Mouse (Mus musculus): ENCODE measurements around the gene Olfr654. TPM values are rescaled to one million over a fixed set of nuclear protein-coding genes. Genes with fewer than 3 reads are reported as not detected.

The Olfr654 gene
- not detected in 2 replicates for polyA plus RNA-seq (2015; fragmentation: Nextera tagmentation; extraction: Ambion mirVana)

DNA sequence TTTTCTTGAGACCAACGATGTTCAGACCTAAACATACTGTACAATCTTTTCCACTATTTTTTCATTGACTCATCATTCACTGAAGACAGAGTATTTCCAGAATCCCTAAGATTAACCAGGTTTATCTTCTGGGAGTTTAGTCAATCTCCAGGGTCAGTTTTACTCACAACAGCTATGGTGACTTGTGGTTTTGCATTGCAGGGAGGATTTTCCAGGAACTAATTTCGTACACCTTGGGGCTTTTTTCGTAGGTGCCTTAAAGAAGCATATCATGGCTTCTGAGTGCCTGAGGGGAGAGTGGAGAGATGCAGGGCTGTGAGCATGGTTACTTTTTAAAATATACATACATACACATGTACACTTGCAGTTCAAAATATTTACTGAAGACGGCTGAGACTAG lies at the start of gene Olfr654:
Gene Olfr654 (plus strand): TSS at position 301 of the 400 bp plus-strand sequence.
- Histone ChIP-seq H3K4me1 (replicated peaks; ENCODE audit: control insufficient read depth, insufficient read depth, low read length) (no peaks in the 10 kb centered on the region), H3K9ac (replicated peaks; ENCODE audit: low read depth, low read length) (no peak within 1 kb of the TSS), H3K4me3 (replicated peaks; ENCODE audit: low read length) (no peak within 1 kb of the TSS), H3K4me2 (ENCODE audit: low read length) (no peak within 1 kb of the TSS), H3K27me3 (replicated peaks; ENCODE audit: control insufficient read depth, insufficient read depth, low read length) (no peaks in the 10 kb centered on the region), H3K27ac (ENCODE audit: low read length) (no peak within 1 kb of the TSS), H3K9me3 (ENCODE audit: control insufficient read depth, low read length) (no peaks in the 10 kb centered on the region), H3K36me3 (ENCODE audit: control insufficient read depth, insufficient read depth) (no peaks in the 10 kb centered on the region)
- whole genome bisulfite sequencing = 92% methylated on average over 4 of the region's 4 CpGs
- no peak for ATAC-seq

DNA sequence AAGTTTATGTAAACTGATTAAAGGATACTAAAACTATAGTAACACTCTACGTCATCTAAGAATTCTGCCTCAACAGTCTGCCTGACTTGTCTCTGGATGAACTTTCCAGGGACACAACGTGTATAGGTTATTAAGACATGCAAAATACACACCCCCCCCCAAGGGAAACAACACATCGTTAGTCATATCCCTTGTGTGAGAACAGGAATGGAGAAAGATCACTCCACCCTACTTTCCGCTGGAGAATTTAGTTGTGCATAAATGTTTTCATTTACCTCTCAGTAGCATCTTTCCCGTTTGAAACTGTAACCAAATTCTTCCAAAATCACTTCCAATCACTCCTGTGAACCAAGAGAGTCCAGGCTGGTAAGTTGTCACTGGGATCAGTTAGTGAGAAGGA lies 37.0 kb upstream of the Olfr654 start, which contains the start of gene Olfr651:
Gene Olfr651 (plus strand): TSS at position 301 of the 400 bp plus-strand sequence.
- H3K4me2 ChIP-seq (ENCODE audit: low read length) = no peak within 1 kb of the TSS
- no peak for ATAC-seq
- no peaks in the 10 kb centered on the region for H3K27me3 ChIP-seq (replicated peaks; ENCODE audit: control insufficient read depth, insufficient read depth, low read length)
- H3K27ac ChIP-seq (ENCODE audit: low read length) = no peak within 1 kb of the TSS
- 70% methylated on average over 5 of the region's 5 CpGs for WGBS
- H3K4me1 ChIP-seq (replicated peaks; ENCODE audit: control insufficient read depth, insufficient read depth, low read length) = no peaks in the 10 kb centered on the region
- H3K9me3 ChIP-seq (ENCODE audit: control insufficient read depth, low read length) = no peaks in the 10 kb centered on the region
- H3K4me3 ChIP-seq (replicated peaks; ENCODE audit: low read length) = no peak within 1 kb of the TSS
- H3K9ac ChIP-seq (replicated peaks; ENCODE audit: low read depth, low read length) = no peak within 1 kb of the TSS
- no peaks in the 10 kb centered on the region for H3K36me3 ChIP-seq (ENCODE audit: control insufficient read depth, insufficient read depth)

DNA sequence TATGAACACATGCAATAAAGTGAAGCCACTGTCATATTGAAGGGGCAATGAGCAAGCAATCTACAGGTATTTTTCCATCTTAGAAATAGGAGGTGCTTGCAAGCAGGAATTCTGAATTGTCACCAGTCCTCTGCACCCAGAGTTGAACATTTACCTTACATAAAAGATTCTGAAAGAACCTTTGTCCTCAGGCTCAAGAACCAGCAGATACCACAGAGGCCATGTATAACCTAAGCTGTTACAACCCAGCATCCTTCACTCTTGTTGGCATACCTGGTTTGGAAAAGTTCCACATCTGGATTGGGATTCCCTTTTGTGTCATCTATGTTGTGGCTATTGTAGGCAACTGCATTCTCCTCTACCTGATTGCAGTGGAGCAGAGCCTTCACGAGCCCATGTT lies 34.1 kb upstream of the Olfr654 start:
- Histone ChIP-seq H3K9ac (replicated peaks; ENCODE audit: low read depth, low read length) (no peak overlapping the region), H3K27me3 (replicated peaks; ENCODE audit: control insufficient read depth, insufficient read depth, low read length) (no peaks in the 10 kb centered on the region), H3K4me3 (replicated peaks; ENCODE audit: low read length) (no peak overlapping the region), H3K4me1 (replicated peaks; ENCODE audit: control insufficient read depth, insufficient read depth, low read length) (no peaks in the 10 kb centered on the region), H3K4me2 (ENCODE audit: low read length) (no peak overlapping the region), H3K36me3 (ENCODE audit: control insufficient read depth, insufficient read depth) (no peaks in the 10 kb centered on the region), H3K27ac (ENCODE audit: low read length) (no peak overlapping the region), H3K9me3 (ENCODE audit: control insufficient read depth, low read length) (no peaks in the 10 kb centered on the region)
- 80% methylated on average over 1 of the region's 1 CpGs for WGBS
- ATAC-seq = no peak

DNA sequence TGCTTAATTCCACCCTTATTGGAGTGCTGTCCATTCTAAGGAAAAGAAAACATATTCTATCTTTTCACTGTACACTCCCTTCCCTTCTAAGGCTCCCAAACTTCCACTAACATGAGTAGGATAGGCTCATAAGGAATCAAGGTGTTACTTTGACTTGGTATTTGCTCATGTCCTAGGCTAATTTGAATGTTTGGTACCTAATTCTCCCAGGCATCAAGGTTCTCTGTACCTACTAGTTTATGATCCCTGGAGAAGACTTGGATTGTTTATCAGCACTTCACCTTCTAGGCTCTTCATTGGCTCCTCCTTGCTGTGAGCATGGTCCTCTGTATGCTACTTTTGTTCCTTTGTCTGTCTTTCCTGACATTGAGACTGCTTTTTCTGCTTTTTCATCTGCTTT lies 26.2 kb upstream of the Olfr654 start, which contains the start of gene Olfr652:
Gene Olfr652 (plus strand): TSS at position 301 of the 400 bp plus-strand sequence.
- H3K9me3 ChIP-seq (ENCODE audit: control insufficient read depth, low read length) = no peaks in the 10 kb centered on the region
- no peak within 1 kb of the TSS for H3K4me3 ChIP-seq (replicated peaks; ENCODE audit: low read length)
- no peaks in the 10 kb centered on the region for H3K4me1 ChIP-seq (replicated peaks; ENCODE audit: control insufficient read depth, insufficient read depth, low read length)
- H3K27ac ChIP-seq (ENCODE audit: low read length) = no peak within 1 kb of the TSS
- no peaks in the 10 kb centered on the region for H3K36me3 ChIP-seq (ENCODE audit: control insufficient read depth, insufficient read depth)
- no peak within 1 kb of the TSS for H3K9ac ChIP-seq (replicated peaks; ENCODE audit: low read depth, low read length)
- ATAC-seq = no peak
- H3K27me3 ChIP-seq (replicated peaks; ENCODE audit: control insufficient read depth, insufficient read depth, low read length) = no peaks in the 10 kb centered on the region
- H3K4me2 ChIP-seq (ENCODE audit: low read length) = no peak within 1 kb of the TSS

DNA sequence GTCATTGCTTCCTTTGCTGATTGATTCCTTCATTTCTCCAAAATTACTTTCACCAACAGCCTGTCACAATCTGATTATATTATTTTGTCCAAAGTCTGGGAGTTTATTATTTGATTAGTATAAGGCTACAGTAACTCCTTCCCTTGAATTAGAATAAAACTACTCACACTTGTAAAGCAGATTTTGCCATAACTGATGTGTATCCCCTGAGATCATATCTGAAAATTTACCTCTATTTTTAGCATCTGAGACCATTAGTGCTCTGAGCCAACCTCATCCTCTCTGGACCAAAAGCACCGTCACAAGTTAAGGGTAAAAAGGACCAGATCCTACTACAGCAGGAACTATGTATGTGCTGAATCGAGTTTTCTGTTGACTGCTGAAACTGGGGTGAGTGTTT lies 9.8 kb upstream of the Olfr654 start, which contains the start of gene Olfr653:
Gene Olfr653 (plus strand): TSS at position 301 of the 400 bp plus-strand sequence.
- H3K27me3 ChIP-seq (replicated peaks; ENCODE audit: control insufficient read depth, insufficient read depth, low read length) = no peaks in the 10 kb centered on the region
- H3K9me3 ChIP-seq (ENCODE audit: control insufficient read depth, low read length) = no peaks in the 10 kb centered on the region
- H3K27ac ChIP-seq (ENCODE audit: low read length) = no peak within 1 kb of the TSS
- no peaks in the 10 kb centered on the region for H3K36me3 ChIP-seq (ENCODE audit: control insufficient read depth, insufficient read depth)
- WGBS = 78% methylated on average over 2 of the region's 2 CpGs
- no peak within 1 kb of the TSS for H3K4me3 ChIP-seq (replicated peaks; ENCODE audit: low read length)
- no peak within 1 kb of the TSS for H3K9ac ChIP-seq (replicated peaks; ENCODE audit: low read depth, low read length)
- no peak for ATAC-seq
- H3K4me1 ChIP-seq (replicated peaks; ENCODE audit: control insufficient read depth, insufficient read depth, low read length) = no peaks in the 10 kb centered on the region
- no peak within 1 kb of the TSS for H3K4me2 ChIP-seq (ENCODE audit: low read length)

DNA sequence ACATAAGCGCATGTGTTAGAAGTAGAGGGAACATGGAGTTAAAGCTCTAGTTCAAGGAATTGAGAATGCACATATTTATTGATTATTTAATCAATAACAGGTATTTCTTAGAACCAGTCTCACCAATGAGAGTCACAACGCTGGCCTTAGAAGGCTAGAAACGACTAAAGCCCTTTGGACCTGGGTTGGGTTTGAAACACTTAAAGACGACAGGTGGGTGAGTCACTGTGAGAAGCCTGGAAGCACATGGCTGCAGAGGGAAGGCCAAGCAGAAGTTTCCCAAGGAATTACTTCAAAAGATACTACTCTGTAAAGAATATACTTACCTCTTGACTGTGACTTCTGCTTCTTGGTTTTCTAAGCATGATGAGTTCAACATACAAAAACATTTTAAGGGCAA lies 6.0 kb upstream of the Olfr654 start:
- no peak for ATAC-seq
- Histone ChIP-seq H3K9ac (replicated peaks; ENCODE audit: low read depth, low read length) (no peak overlapping the region), H3K4me2 (ENCODE audit: low read length) (no peak overlapping the region), H3K9me3 (ENCODE audit: control insufficient read depth, low read length) (no peaks in the 10 kb centered on the region), H3K36me3 (ENCODE audit: control insufficient read depth, insufficient read depth) (no peaks in the 10 kb centered on the region), H3K4me1 (replicated peaks; ENCODE audit: control insufficient read depth, insufficient read depth, low read length) (no peaks in the 10 kb centered on the region), H3K4me3 (replicated peaks; ENCODE audit: low read length) (no peak overlapping the region), H3K27me3 (replicated peaks; ENCODE audit: control insufficient read depth, insufficient read depth, low read length) (no peaks in the 10 kb centered on the region), H3K27ac (ENCODE audit: low read length) (no peak overlapping the region)
- 98% methylated on average over 4 of the region's 4 CpGs for WGBS

DNA sequence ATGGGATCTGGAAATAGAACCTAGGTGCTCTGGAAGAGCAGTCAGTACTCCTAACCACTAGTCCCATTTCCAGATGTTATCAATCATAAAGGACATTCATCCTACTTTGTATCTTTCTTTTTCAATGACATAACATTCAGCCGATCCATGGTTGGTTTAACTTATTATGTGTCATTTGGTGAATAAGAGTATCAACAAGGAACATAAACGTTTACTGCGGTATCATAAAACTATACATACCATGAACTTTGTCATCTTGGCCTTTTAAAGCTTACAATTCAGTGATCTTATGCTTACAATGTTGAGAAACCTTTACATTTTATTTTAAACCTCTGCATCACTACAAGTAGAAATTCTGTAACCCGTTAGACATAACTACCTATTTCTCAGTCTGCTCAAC lies 5.4 kb upstream of the Olfr654 start:
- Histone ChIP-seq H3K27me3 (replicated peaks; ENCODE audit: control insufficient read depth, insufficient read depth, low read length) (no peaks in the 10 kb centered on the region), H3K9ac (replicated peaks; ENCODE audit: low read depth, low read length) (no peak overlapping the region), H3K36me3 (ENCODE audit: control insufficient read depth, insufficient read depth) (no peaks in the 10 kb centered on the region), H3K4me2 (ENCODE audit: low read length) (no peak overlapping the region), H3K27ac (ENCODE audit: low read length) (no peak overlapping the region), H3K4me1 (replicated peaks; ENCODE audit: control insufficient read depth, insufficient read depth, low read length) (no peaks in the 10 kb centered on the region), H3K9me3 (ENCODE audit: control insufficient read depth, low read length) (no peaks in the 10 kb centered on the region), H3K4me3 (replicated peaks; ENCODE audit: low read length) (no peak overlapping the region)
- WGBS = 92% methylated on average over 4 of the region's 4 CpGs
- ATAC-seq = no peak

DNA sequence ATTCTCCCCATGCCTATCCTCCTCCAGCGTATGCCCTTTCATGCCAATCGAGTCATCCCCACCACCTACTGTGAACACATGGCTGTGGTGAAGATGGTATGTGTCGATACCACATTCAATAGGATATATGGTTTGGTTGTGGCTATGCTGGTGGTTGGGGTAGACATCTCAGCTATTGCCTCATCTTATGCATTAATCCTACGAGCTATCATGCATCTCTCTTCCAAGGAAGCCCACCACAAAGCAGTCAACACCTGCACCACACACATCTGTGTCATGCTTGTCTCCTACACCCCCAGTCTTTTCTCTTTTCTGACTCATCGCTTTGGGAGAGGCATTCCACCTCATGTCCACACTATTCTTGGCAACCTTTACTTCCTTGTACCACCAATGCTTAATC lies 1.4 kb downstream of the Olfr654 start:
- H3K9me3 ChIP-seq (ENCODE audit: control insufficient read depth, low read length) = no peaks in the 10 kb centered on the region
- no peak overlapping the region for H3K27ac ChIP-seq (ENCODE audit: low read length)
- H3K4me1 ChIP-seq (replicated peaks; ENCODE audit: control insufficient read depth, insufficient read depth, low read length) = no peaks in the 10 kb centered on the region
- H3K36me3 ChIP-seq (ENCODE audit: control insufficient read depth, insufficient read depth) = no peaks in the 10 kb centered on the region
- no peak overlapping the region for H3K4me2 ChIP-seq (ENCODE audit: low read length)
- H3K27me3 ChIP-seq (replicated peaks; ENCODE audit: control insufficient read depth, insufficient read depth, low read length) = no peaks in the 10 kb centered on the region
- ATAC-seq = no peak
- WGBS = 89% methylated on average over 5 of the region's 5 CpGs
- no peak overlapping the region for H3K4me3 ChIP-seq (replicated peaks; ENCODE audit: low read length)
- no peak overlapping the region for H3K9ac ChIP-seq (replicated peaks; ENCODE audit: low read depth, low read length)

DNA sequence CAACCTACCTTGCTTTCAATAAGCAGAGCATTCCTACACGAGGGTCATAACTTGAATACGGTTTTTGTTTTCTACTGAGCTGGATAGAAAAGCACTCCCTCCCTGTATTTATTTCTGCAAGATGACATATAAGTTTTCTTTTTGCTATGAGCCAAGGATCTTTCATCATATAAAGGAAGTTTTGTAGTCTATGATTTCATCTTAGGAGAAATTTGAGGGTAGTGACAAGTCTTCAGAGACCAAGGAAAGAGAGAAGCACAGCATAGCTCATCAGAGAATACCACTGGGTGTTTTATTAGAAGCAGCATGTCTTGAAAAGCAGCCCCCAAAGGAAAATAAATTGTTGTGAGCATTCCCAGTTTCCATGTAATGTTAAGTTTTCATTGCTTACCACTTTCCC lies 14.9 kb downstream of the Olfr654 start, which contains the start of gene Olfr655:
Gene Olfr655 (minus strand): TSS at position 101 of the 400 bp plus-strand sequence.
- Histone ChIP-seq H3K4me3 (replicated peaks; ENCODE audit: low read length) (no peak within 1 kb of the TSS), H3K9me3 (ENCODE audit: control insufficient read depth, low read length) (no peaks in the 10 kb centered on the region)

DNA sequence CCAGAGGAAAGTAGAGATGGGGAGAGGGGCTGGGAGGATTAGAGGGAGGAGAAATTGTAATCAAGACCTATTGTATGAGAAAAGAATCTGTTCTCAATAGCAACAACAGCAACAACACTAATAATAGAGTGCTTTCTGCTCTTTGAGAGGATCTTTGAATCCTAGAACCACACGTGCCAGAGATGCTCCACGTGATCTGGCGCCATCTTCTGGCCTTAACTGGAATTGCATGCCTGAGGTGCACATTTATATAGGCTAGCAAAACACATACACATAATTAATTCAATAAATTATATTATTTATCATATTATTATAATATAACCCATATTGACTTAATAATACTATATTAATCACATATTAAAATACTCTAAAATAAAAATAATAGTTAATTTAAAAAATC lies 16.3 kb downstream of the Olfr654 start:
- no peak for ATAC-seq
- Histone ChIP-seq H3K9ac (replicated peaks; ENCODE audit: low read depth, low read length) (no peak overlapping the region), H3K4me1 (replicated peaks; ENCODE audit: control insufficient read depth, insufficient read depth, low read length) (no peaks in the 10 kb centered on the region), H3K27ac (ENCODE audit: low read length) (no peak overlapping the region), H3K4me2 (ENCODE audit: low read length) (no peak overlapping the region), H3K9me3 (ENCODE audit: control insufficient read depth, low read length) (no peaks in the 10 kb centered on the region), H3K27me3 (replicated peaks; ENCODE audit: control insufficient read depth, insufficient read depth, low read length) (no peaks in the 10 kb centered on the region), H3K4me3 (replicated peaks; ENCODE audit: low read length) (no peak overlapping the region), H3K36me3 (ENCODE audit: control insufficient read depth, insufficient read depth) (no peaks in the 10 kb centered on the region)
- WGBS = 4% methylated on average over 3 of the region's 3 CpGs

More for the DNA sequence above, 14.9 kb downstream of the Olfr654 start, which contains the start of gene Olfr655:
- H3K27me3 ChIP-seq (replicated peaks; ENCODE audit: control insufficient read depth, insufficient read depth, low read length) = no peaks in the 10 kb centered on the region
- H3K9ac ChIP-seq (replicated peaks; ENCODE audit: low read depth, low read length) = no peak within 1 kb of the TSS
- no peaks in the 10 kb centered on the region for H3K4me1 ChIP-seq (replicated peaks; ENCODE audit: control insufficient read depth, insufficient read depth, low read length)
- no peak within 1 kb of the TSS for H3K4me2 ChIP-seq (ENCODE audit: low read length)
- H3K27ac ChIP-seq (ENCODE audit: low read length) = no peak within 1 kb of the TSS
- no peaks in the 10 kb centered on the region for H3K36me3 ChIP-seq (ENCODE audit: control insufficient read depth, insufficient read depth)
- no peak for ATAC-seq
- WGBS = 81% methylated on average over 2 of the region's 2 CpGs
